13 mouse cellular contexts compared by ENCODE assay signal in the genomic region with DNA sequence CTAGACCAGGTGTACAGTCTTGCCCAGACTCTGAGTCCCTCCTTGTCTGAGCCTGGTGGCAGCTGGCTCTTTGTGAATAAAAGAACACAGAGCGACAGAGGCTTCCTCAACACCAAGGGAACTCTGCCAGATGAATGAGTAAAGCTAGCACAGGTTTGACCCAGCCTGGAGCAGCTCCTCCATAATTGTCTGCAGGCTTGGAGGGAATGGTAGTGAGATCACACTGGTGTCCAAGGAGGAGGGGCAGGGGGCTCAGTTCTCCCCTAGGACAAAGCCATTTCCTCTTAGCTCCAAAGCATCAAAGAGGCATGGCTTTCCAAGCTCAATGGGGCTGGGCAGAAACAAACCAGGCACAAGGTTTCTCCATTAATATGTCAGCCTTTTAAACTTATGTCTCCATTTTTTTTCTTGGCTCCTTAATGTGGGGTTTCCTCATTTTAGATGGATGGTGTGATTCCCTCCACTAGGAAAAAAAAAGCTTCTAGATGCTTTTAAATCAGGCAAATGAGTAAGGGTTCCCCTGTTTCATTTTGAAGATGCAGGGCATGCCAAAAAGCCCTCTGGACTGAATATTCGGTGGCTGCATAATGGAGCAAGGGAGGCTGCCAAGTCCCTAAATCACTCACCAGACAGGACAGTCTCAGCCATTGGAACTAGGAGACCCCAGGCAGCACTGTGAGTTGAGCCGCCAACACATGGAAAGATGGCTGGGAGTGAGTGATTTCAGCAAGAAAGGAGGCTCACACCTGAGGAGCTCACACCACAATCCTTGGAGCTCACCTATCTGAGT.
DNase-seq lines count a peak whose midpoint lies in the region; ATAC-seq and TF ChIP-seq lines count a peak whose summit lies in the region.
"Had no signal": no experiment of that assay in that cellular context is flagged by ENCODE, and none has a peak within 500 bp of the region (broad histone marks: within the 10 kb centered on the region; RNA-seq: fewer than 3 reads in every experiment).

No protein-coding gene starts in this region.

- no peak for TF ChIP-seq POLR2A in brain, embryonic 14.5 days (IDR thresholded peaks at IDR 0.05; ENCODE audit: borderline replicate concordance, extremely low read depth, insufficient read depth, insufficient read length, poor library complexity, severe bottlenecking)

- no peak overlapping the region for H3K9ac ChIP-seq in forebrain, embryonic 15.5 days (replicated peaks)
- H3K9ac ChIP-seq in forebrain, embryonic 12.5 days: no peak overlapping the region
- no peak overlapping the region for H3K9ac ChIP-seq in kidney, embryonic 14.5 days (ENCODE audit: low read depth, low read length)
- no peak overlapping the region for H3K9ac ChIP-seq in neural tube, embryonic 14.5 days (replicated peaks; ENCODE audit: low read depth, low read length)
- H3K9ac ChIP-seq: embryonic facial prominence, embryonic 12.5 days; heart, embryonic 15.5 days had no signal

- H3K27me3 ChIP-seq in forebrain, embryonic 15.5 days: no peaks in the 10 kb centered on the region
- no peaks in the 10 kb centered on the region for H3K27me3 ChIP-seq in forebrain, embryonic 12.5 days
- H3K27me3 ChIP-seq in kidney, embryonic 14.5 days (ENCODE audit: control insufficient read depth, insufficient read depth, low read length): no peaks in the 10 kb centered on the region
- no peaks in the 10 kb centered on the region for H3K27me3 ChIP-seq in neural tube, embryonic 14.5 days (ENCODE audit: control insufficient read depth, insufficient read depth, low read length)
- H3K27me3 ChIP-seq: embryonic facial prominence, embryonic 12.5 days; heart, embryonic 15.5 days had no signal

- no peak overlapping the region for H3K4me2 ChIP-seq in forebrain, embryonic 15.5 days (replicated peaks)
- no peak overlapping the region for H3K4me2 ChIP-seq in forebrain, embryonic 12.5 days
- no peak overlapping the region for H3K4me2 ChIP-seq in kidney, embryonic 14.5 days (replicated peaks; ENCODE audit: low read depth, low read length)
- H3K4me2 ChIP-seq in neural tube, embryonic 14.5 days (ENCODE audit: low read depth, low read length): no peak overlapping the region
- H3K4me2 ChIP-seq: embryonic facial prominence, embryonic 12.5 days; heart, embryonic 15.5 days had no signal

- ATAC-seq in forebrain, embryonic 15.5 days (replicated peaks): 0 out of 2 replicates have a peak, but pooled peaks have one; percentile 41
- ATAC-seq in forebrain, embryonic 12.5 days (ENCODE audit: low FRiP score): no peak
- ATAC-seq in kidney, embryonic 14.5 days (ENCODE audit: low FRiP score, low TSS enrichment): no peak
- peak; percentile 83 for ATAC-seq in neural tube, embryonic 14.5 days (ENCODE audit: low read depth)
- ATAC-seq: forebrain, embryonic 14.5 days had no signal

- TF ChIP-seq CTCF in brain, embryonic 14.5 days (IDR thresholded peaks at IDR 0.05; ENCODE audit: borderline replicate concordance, extremely low read depth, insufficient read depth, insufficient read length): no peak

- H3K36me3 ChIP-seq in forebrain, embryonic 15.5 days: no peaks in the 10 kb centered on the region
- no peaks in the 10 kb centered on the region for H3K36me3 ChIP-seq in forebrain, embryonic 12.5 days (replicated peaks)
- H3K36me3 ChIP-seq in kidney, embryonic 14.5 days (ENCODE audit: control insufficient read depth, insufficient read depth, low read length): no peaks in the 10 kb centered on the region
- H3K36me3 ChIP-seq in neural tube, embryonic 14.5 days (ENCODE audit: control insufficient read depth, insufficient read depth, low read length): no peaks in the 10 kb centered on the region
- H3K36me3 ChIP-seq: embryonic facial prominence, embryonic 12.5 days; heart, embryonic 15.5 days had no signal

- peak; percentile 39 for DNase-seq in kidney, postnatal 10 days
- peak; percentile 28 for DNase-seq in brain, embryonic 14.5 days (ENCODE audit: low read depth)
- no peak for DNase-seq in spleen, postnatal 4 days (ENCODE audit: low spot score in 2 of 2)
- no peak for DNase-seq in B cell, adult 2 months
- DNase-seq: cerebellum, adult 2 months; lung, adult 2 months had no signal

- H3K9me3 ChIP-seq in forebrain, embryonic 15.5 days: no peaks in the 10 kb centered on the region
- no peaks in the 10 kb centered on the region for H3K9me3 ChIP-seq in forebrain, embryonic 12.5 days
- H3K9me3 ChIP-seq in kidney, embryonic 14.5 days (ENCODE audit: control insufficient read depth, low read length): no peaks in the 10 kb centered on the region
- no peaks in the 10 kb centered on the region for H3K9me3 ChIP-seq in neural tube, embryonic 14.5 days (ENCODE audit: control insufficient read depth, low read length)
- H3K9me3 ChIP-seq: embryonic facial prominence, embryonic 12.5 days; heart, embryonic 15.5 days had no signal

- no peak overlapping the region for H3K27ac ChIP-seq in forebrain, embryonic 15.5 days (replicated peaks)
- no peak overlapping the region for H3K27ac ChIP-seq in forebrain, embryonic 12.5 days
- H3K27ac ChIP-seq in kidney, embryonic 14.5 days (ENCODE audit: low read depth, low read length): no peak overlapping the region
- H3K27ac ChIP-seq in neural tube, embryonic 14.5 days (ENCODE audit: low read depth, low read length): no peak overlapping the region
- H3K27ac ChIP-seq: embryonic facial prominence, embryonic 12.5 days; heart, embryonic 15.5 days had no signal

- 65% methylated on average over 3 of the region's 3 CpGs for WGBS in forebrain, embryonic 15.5 days
- 88% methylated on average over 3 of the region's 3 CpGs for WGBS in forebrain, embryonic 12.5 days
- WGBS in kidney, embryonic 14.5 days: 49% methylated on average over 3 of the region's 3 CpGs
- 53% methylated on average over 3 of the region's 3 CpGs for whole genome bisulfite sequencing in neural tube, embryonic 14.5 days

- H3K4me3 ChIP-seq in forebrain, embryonic 15.5 days: no peak overlapping the region
- no peak overlapping the region for H3K4me3 ChIP-seq in forebrain, embryonic 12.5 days (replicated peaks)
- H3K4me3 ChIP-seq in kidney, embryonic 14.5 days (ENCODE audit: low read length): no peak overlapping the region
- no peak overlapping the region for H3K4me3 ChIP-seq in neural tube, embryonic 14.5 days (ENCODE audit: low read depth, low read length)
- H3K4me3 ChIP-seq: embryonic facial prominence, embryonic 12.5 days; heart, embryonic 15.5 days had no signal

- H3K4me1 ChIP-seq in forebrain, embryonic 15.5 days: no peaks in the 10 kb centered on the region
- no peaks in the 10 kb centered on the region for H3K4me1 ChIP-seq in forebrain, embryonic 12.5 days
- H3K4me1 ChIP-seq in kidney, embryonic 14.5 days (ENCODE audit: control insufficient read depth, insufficient read depth, low read length): 0 out of 2 replicates have a peak, but pooled peaks cover 4% of the 10 kb centered on the region
- no peaks in the 10 kb centered on the region for H3K4me1 ChIP-seq in neural tube, embryonic 14.5 days (ENCODE audit: control insufficient read depth, insufficient read depth, low read length)

Comparison
In these comparisons a context has a peak if more than half of its experiments do, and no peak if none do; other contexts are left out.
1. ATAC-seq: peak in forebrain, embryonic 15.5 days (single experiment) and neural tube, embryonic 14.5 days (single experiment); none in forebrain, embryonic 12.5 days (single experiment) and kidney, embryonic 14.5 days (single experiment).
2. DNase-seq: peak in kidney, postnatal 10 days (single experiment) and brain, embryonic 14.5 days (single experiment); none in spleen, postnatal 4 days (0 of 2) and B cell, adult 2 months (0 of 2).